Comparison of ENCODE assay signal across 8 mouse cellular contexts in the genomic region with DNA sequence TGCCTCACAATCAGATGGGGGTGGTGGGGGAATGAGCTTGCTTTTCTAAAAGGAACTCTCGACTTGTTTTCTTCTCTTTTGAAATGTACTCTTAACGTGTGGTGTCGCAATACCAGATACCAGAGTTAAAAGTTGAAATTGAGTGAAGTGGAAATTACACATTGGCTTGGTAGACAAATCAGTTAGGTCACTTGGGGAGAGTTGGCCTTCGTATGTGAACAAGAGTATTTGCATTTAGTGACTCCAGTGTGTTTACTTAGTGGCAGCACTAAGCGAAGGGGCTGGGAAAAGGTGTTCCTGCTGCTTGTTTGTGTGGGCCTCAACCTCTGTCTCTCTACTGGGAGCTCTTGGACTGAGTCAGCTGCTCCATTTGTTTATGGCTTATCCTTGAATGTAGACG. TPM values are rescaled to one million over a fixed set of nuclear protein-coding genes. Genes with fewer than 3 reads are reported as not detected.
DNase-seq lines count a peak whose midpoint lies in the region; ATAC-seq lines count a peak whose summit lies in the region.

No protein-coding gene starts in this region.

- peaks cover 12% of the 10 kb centered on the region for H3K4me1 ChIP-seq in forebrain, embryonic 14.5 days (ENCODE audit: control insufficient read depth, insufficient read depth, low read length)
- H3K4me1 ChIP-seq in liver, embryonic 15.5 days (replicated peaks), result peaks cover 35% of the 10 kb centered on the region
- H3K4me1 ChIP-seq in neural tube, embryonic 14.5 days (ENCODE audit: control insufficient read depth, insufficient read depth, low read length), result peaks cover 14% of the 10 kb centered on the region

- no peaks in the 10 kb centered on the region for H3K9me3 ChIP-seq in forebrain, embryonic 14.5 days (replicated peaks; ENCODE audit: control insufficient read depth, low read length)
- H3K9me3 ChIP-seq in liver, embryonic 15.5 days (replicated peaks), result no peaks in the 10 kb centered on the region
- H3K9me3 ChIP-seq in neural tube, embryonic 14.5 days (ENCODE audit: control insufficient read depth, low read length), result no peaks in the 10 kb centered on the region

- peak; percentile 11 for DNase-seq in thymus, postnatal 0 days (ENCODE audit: low spot score)
- no peak for DNase-seq in thymus, postnatal 36 days
- DNase-seq in forebrain, embryonic 14.5 days (ENCODE audit: low spot score), result no peak
- no peak for DNase-seq in layer of hippocampus, postnatal 14 days (ENCODE audit: low spot score in 2 of 2)
- DNase-seq in left cerebral cortex, adult 11 months (ENCODE audit: low spot score), result no peak
- no peak for DNase-seq in thymus, postnatal 4 days

- peak overlapping the region; percentile 94 for H3K9ac ChIP-seq in forebrain, embryonic 14.5 days (ENCODE audit: low read length)
- peak overlapping the region; percentile 91 for H3K9ac ChIP-seq in liver, embryonic 15.5 days
- 0 out of 2 replicates have a peak overlapping the region, but pooled peaks have one; percentile 17 for H3K9ac ChIP-seq in neural tube, embryonic 14.5 days (replicated peaks; ENCODE audit: low read depth, low read length)

- H3K4me3 ChIP-seq in forebrain, embryonic 14.5 days (ENCODE audit: low read depth, low read length), result peak overlapping the region; percentile 88
- H3K4me3 ChIP-seq in liver, embryonic 15.5 days (replicated peaks), result peak overlapping the region; percentile 86
- H3K4me3 ChIP-seq in neural tube, embryonic 14.5 days (ENCODE audit: low read depth, low read length), result peak overlapping the region; percentile 80

- H3K4me2 ChIP-seq in forebrain, embryonic 14.5 days (ENCODE audit: low read length), result peak overlapping the region; percentile 83
- peak overlapping the region; percentile 84 for H3K4me2 ChIP-seq in liver, embryonic 15.5 days
- H3K4me2 ChIP-seq in neural tube, embryonic 14.5 days (ENCODE audit: low read depth, low read length), result peak overlapping the region; percentile 63

- no peak for ATAC-seq in forebrain, embryonic 14.5 days
- peak; percentile 20; the same call in 1 of the 2 replicates for ATAC-seq in liver, embryonic 15.5 days (ENCODE audit: insufficient read depth)
- no peak for ATAC-seq in neural tube, embryonic 14.5 days (ENCODE audit: low read depth)

- H3K36me3 ChIP-seq in forebrain, embryonic 14.5 days (ENCODE audit: control insufficient read depth, insufficient read depth, low read length), result no peaks in the 10 kb centered on the region
- 0 out of 2 replicates have a peak, but pooled peaks cover 5% of the 10 kb centered on the region for H3K36me3 ChIP-seq in liver, embryonic 15.5 days (replicated peaks)
- no peaks in the 10 kb centered on the region for H3K36me3 ChIP-seq in neural tube, embryonic 14.5 days (ENCODE audit: control insufficient read depth, insufficient read depth, low read length)

- WGBS in forebrain, embryonic 14.5 days, result 37% methylated on average over 6 of the region's 6 CpGs
- WGBS in liver, embryonic 15.5 days (ENCODE audit: insufficient replicate concordance), result 12% methylated on average over 6 of the region's 6 CpGs
- 27% methylated on average over 6 of the region's 6 CpGs for WGBS in neural tube, embryonic 14.5 days

- no peak overlapping the region for H3K27ac ChIP-seq in forebrain, embryonic 14.5 days (ENCODE audit: low read depth, low read length)
- H3K27ac ChIP-seq in liver, embryonic 15.5 days (replicated peaks), result peak overlapping the region; percentile 90
- H3K27ac ChIP-seq in neural tube, embryonic 14.5 days (ENCODE audit: low read depth, low read length), result no peak overlapping the region

- H3K27me3 ChIP-seq in forebrain, embryonic 14.5 days (replicated peaks; ENCODE audit: control insufficient read depth, insufficient read depth, low read length), result no peaks in the 10 kb centered on the region
- H3K27me3 ChIP-seq in liver, embryonic 15.5 days, result no peaks in the 10 kb centered on the region
- H3K27me3 ChIP-seq in neural tube, embryonic 14.5 days (ENCODE audit: control insufficient read depth, insufficient read depth, low read length), result no peaks in the 10 kb centered on the region

RNA-seq across cellular contexts. Expression of a gene that starts 1.0 kb away (rescaled TPM):
- 18.1 and 18.6 TPM in 2 replicates for polyA plus RNA-seq in thymus, postnatal 0 days (2015; fragmentation: Nextera tagmentation; extraction: Ambion mirVana)
- 35.4 and 38.9 TPM in 2 replicates for polyA plus RNA-seq in forebrain, embryonic 14.5 days (2014; fragmentation: Nextera tagmentation; extraction: Ambion mirVana)
- polyA plus RNA-seq in liver, embryonic 15.5 days (2015; fragmentation: Nextera tagmentation; extraction: Ambion mirVana), result 16.9 and 20.3 TPM in 2 replicates
- 35.7 and 36.8 TPM in 2 replicates for polyA plus RNA-seq in neural tube, embryonic 14.5 days (2014; fragmentation: Nextera tagmentation; extraction: Ambion mirVana)
- total RNA-seq in layer of hippocampus, postnatal 14 days (2021), result 10 to 100 TPM; 29.2 to 30.9 TPM

RNA-seq across cellular contexts. Expression of a gene that starts 29.0 kb away (rescaled TPM):
- 4.9 and 5.6 TPM in 2 replicates for polyA plus RNA-seq in thymus, postnatal 0 days (2015; fragmentation: Nextera tagmentation; extraction: Ambion mirVana)
- polyA plus RNA-seq in forebrain, embryonic 14.5 days (2014; fragmentation: Nextera tagmentation; extraction: Ambion mirVana), result 3.1 and 4.1 TPM in 2 replicates
- 2.3 and 2.4 TPM in 2 replicates for polyA plus RNA-seq in liver, embryonic 15.5 days (2015; fragmentation: Nextera tagmentation; extraction: Ambion mirVana)
- polyA plus RNA-seq in neural tube, embryonic 14.5 days (2014; fragmentation: Nextera tagmentation; extraction: Ambion mirVana), result 6.2 and 8.3 TPM in 2 replicates
- 1 to 10 TPM; 3.6 to 4.2 TPM for total RNA-seq in layer of hippocampus, postnatal 14 days (2021)

RNA-seq across cellular contexts. Expression of a gene that starts 38.5 kb away (rescaled TPM):
- 51.0 and 57.0 TPM in 2 replicates for polyA plus RNA-seq in thymus, postnatal 0 days (2015; fragmentation: Nextera tagmentation; extraction: Ambion mirVana)
- polyA plus RNA-seq in forebrain, embryonic 14.5 days (2014; fragmentation: Nextera tagmentation; extraction: Ambion mirVana), result 14.8 and 21.8 TPM in 2 replicates
- polyA plus RNA-seq in liver, embryonic 15.5 days (2015; fragmentation: Nextera tagmentation; extraction: Ambion mirVana), result 14.9 and 15.5 TPM in 2 replicates
- polyA plus RNA-seq in neural tube, embryonic 14.5 days (2014; fragmentation: Nextera tagmentation; extraction: Ambion mirVana), result 13.1 and 18.8 TPM in 2 replicates
- 1 to 10 TPM; 6.0 to 7.4 TPM for total RNA-seq in layer of hippocampus, postnatal 14 days (2021)

RNA-seq across cellular contexts. Expression of a gene that starts 38.5 kb away (rescaled TPM):
- polyA plus RNA-seq in thymus, postnatal 0 days (2015; fragmentation: Nextera tagmentation; extraction: Ambion mirVana), result 7.6 and 8.2 TPM in 2 replicates
- 0.50 and 0.85 TPM in 2 replicates for polyA plus RNA-seq in forebrain, embryonic 14.5 days (2014; fragmentation: Nextera tagmentation; extraction: Ambion mirVana)
- 1.2 and 1.3 TPM in 2 replicates for polyA plus RNA-seq in liver, embryonic 15.5 days (2015; fragmentation: Nextera tagmentation; extraction: Ambion mirVana)
- 0.96 and 1.8 TPM in 2 replicates for polyA plus RNA-seq in neural tube, embryonic 14.5 days (2014; fragmentation: Nextera tagmentation; extraction: Ambion mirVana)
- total RNA-seq in layer of hippocampus, postnatal 14 days (2021), result 1 to 10 TPM in 1 of 2 experiments, under 1 TPM in 1; 0.52 to 1.1 TPM

RNA-seq across cellular contexts. Expression of a gene that starts 43.7 kb away (rescaled TPM):
- not detected in 2 replicates for polyA plus RNA-seq in thymus, postnatal 0 days (2015; fragmentation: Nextera tagmentation; extraction: Ambion mirVana)
- 0.14 and 0.37 TPM in 2 replicates for polyA plus RNA-seq in forebrain, embryonic 14.5 days (2014; fragmentation: Nextera tagmentation; extraction: Ambion mirVana)
- not detected in 2 replicates for polyA plus RNA-seq in liver, embryonic 15.5 days (2015; fragmentation: Nextera tagmentation; extraction: Ambion mirVana)
- 0.66 and 0.71 TPM in 2 replicates for polyA plus RNA-seq in neural tube, embryonic 14.5 days (2014; fragmentation: Nextera tagmentation; extraction: Ambion mirVana)
- total RNA-seq in layer of hippocampus, postnatal 14 days (2021), result 1 to 10 TPM; 1.4 to 1.9 TPM

Comparison
In these comparisons a context has a peak if more than half of its experiments do, and no peak if none do; other contexts are left out.
1. H3K9ac ChIP-seq: peak in every context shown above with its lines; median percentile 94 in forebrain, embryonic 14.5 days; 91 in liver, embryonic 15.5 days; 17 in neural tube, embryonic 14.5 days.